Mouse (Mus musculus): Measurements from ENCODE around the gene Tifa. TPM values are rescaled to one million over a fixed set of nuclear protein-coding genes. Genes with fewer than 3 reads are reported as not detected.
"Not testable (repeated sequence)": the region's sequence is repeated elsewhere in the genome, so short reads cannot be mapped to it uniquely, and the experiment has no call there.

The Tifa gene
- polyA plus RNA-seq, 1 experiment from 2014 or later, result 5.0 TPM

DNA sequence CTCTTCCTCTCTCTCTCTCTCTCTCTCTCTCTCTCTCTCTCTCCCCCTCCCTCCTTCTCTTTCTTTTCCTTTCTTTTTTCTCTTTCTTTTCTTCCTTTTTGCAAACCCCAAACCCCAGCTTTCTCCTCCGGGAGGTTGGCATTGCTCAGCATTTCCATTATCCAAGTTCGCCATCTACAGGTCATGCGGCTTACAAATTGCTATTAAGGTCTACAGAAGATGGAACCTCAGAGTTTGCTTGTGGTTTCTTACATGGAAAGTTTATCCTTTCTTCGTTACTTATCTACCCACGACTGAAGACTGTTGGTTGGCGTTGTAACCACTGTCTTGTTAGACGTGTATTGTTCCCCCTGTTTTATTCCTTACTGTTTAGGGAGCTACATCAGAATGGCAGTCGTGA is 30.4 kb upstream of the Tifa start:
- Histone ChIP-seq H3K9ac (no peak overlapping the region), H3K4me2 (no peak overlapping the region), H3K27ac (no peak overlapping the region), H3K36me3 (ENCODE audit: poor library complexity, severe bottlenecking) (no peaks in the 10 kb centered on the region), H3K4me1 (peaks cover 9% of the 10 kb centered on the region), H3K4me3 (no peak overlapping the region), H3K27me3 (peaks cover 81% of the 10 kb centered on the region), H3K9me3 (replicated peaks) (no peaks in the 10 kb centered on the region)
- ATAC-seq, result peak; percentile 66; the same call in 1 of the 2 replicates
- 13% methylated on average over 8 of the region's 8 CpGs for WGBS

DNA sequence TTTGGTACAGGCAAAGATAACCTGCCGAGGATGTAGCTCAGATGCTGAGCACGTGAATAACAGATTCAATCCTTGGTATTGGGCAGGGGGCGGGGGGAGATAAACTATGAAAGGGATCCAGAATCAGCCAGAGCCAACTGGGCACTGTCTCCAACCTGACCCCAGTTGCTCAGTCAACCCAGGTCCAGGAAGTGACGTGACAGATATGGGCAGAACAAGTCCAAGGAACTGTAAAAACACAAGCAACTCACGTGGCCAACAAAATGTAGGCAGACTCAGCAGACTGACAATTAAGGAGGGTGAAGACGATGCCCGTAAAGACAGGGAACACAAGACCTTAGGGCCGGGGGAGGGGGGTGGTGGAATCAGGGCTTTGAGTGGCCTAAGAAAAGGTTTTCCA is 27.2 kb upstream of the Tifa start:
- no peak for ATAC-seq
- Histone ChIP-seq H3K27ac (no peak overlapping the region), H3K4me2 (no peak overlapping the region), H3K27me3 (peaks cover 54% of the 10 kb centered on the region), H3K4me3 (no peak overlapping the region), H3K36me3 (ENCODE audit: poor library complexity, severe bottlenecking) (no peaks in the 10 kb centered on the region), H3K9me3 (replicated peaks) (no peaks in the 10 kb centered on the region), H3K4me1 (peaks cover 9% of the 10 kb centered on the region), H3K9ac (no peak overlapping the region)
- WGBS, result 60% methylated on average over 8 of the region's 8 CpGs

DNA sequence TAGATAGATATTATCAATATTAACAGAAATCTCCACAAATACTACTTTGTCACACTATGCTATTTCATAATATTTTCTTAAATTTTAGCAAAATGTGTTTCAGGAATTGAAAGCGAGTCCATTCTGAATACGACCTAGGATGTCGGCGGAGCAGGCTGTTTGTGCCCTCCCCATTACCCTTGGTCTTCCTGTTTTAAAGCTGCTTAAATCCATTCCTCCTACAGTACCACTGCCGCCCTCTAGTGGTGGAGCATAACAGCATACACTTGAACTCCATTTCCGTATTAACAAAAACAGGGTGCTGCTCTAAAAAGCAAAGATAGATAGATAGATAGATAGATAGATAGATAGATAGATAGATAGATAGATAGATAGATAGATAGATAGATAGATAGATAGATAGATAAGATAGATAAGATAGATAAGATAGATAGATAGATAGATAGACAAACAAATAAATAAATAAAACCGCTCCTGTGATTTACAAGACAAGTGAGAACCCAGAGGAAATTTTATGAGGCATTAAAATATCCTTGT is 26.5 kb upstream of the Tifa start:
- no peaks in the 10 kb centered on the region for H3K36me3 ChIP-seq (ENCODE audit: poor library complexity, severe bottlenecking)
- no peak overlapping the region for H3K27ac ChIP-seq
- H3K4me1 ChIP-seq, result peaks cover 7% of the 10 kb centered on the region
- H3K4me3 ChIP-seq, result no peak overlapping the region
- peak; percentile 57; the same call in 1 of the 2 replicates for ATAC-seq
- 20% methylated on average over 7 of the region's 7 CpGs for WGBS
- no peaks in the 10 kb centered on the region for H3K9me3 ChIP-seq (replicated peaks)
- H3K4me2 ChIP-seq, result no peak overlapping the region
- no peak overlapping the region for H3K9ac ChIP-seq
- peaks cover 48% of the 10 kb centered on the region for H3K27me3 ChIP-seq

DNA sequence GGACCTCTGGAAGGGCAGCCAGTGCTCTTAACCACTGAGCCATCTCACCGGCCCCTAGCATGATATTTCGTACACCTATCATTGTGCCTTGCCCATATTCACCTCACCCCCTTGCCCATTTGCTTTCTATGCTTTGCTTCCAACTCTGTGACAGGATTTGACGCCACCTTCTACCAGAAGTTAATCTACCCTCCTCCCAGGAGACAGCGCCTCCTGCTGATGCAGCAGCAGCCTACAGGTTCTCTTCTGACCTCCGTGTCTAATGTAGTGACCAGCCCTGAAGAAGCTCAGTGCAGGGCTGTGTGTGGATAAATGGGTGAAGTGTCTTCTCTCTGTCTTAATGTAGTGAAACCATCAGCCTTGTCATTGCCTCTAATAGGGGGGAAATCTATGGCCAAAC is 25.1 kb upstream of the Tifa start:
- Histone ChIP-seq H3K4me3 (no peak overlapping the region), H3K4me1 (no peaks in the 10 kb centered on the region), H3K9me3 (replicated peaks) (no peaks in the 10 kb centered on the region), H3K27ac (no peak overlapping the region), H3K27me3 (peaks cover 37% of the 10 kb centered on the region), H3K36me3 (ENCODE audit: poor library complexity, severe bottlenecking) (no peaks in the 10 kb centered on the region), H3K4me2 (no peak overlapping the region), H3K9ac (no peak overlapping the region)
- ATAC-seq, result no peak
- WGBS, result 60% methylated on average over 5 of the region's 5 CpGs

DNA sequence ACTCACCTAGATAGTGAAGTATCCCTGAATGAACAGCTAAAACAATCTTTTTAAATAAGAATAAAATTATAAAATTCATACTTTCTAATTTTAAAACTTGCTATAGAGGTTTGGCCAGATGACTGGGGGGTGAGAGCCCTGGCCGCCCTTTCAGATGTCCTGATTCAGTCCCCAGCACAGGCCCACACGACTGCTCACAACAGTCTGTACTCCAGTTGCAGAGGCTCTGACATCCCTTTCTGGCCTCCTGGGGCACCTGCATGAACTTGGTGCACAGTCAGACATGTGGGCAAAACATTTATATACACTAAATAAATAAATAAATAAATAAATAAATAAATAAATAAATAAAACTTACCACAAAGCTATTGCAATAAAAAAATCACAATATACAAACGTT is 23.6 kb upstream of the Tifa start:
- Histone ChIP-seq H3K9me3 (replicated peaks) (no peaks in the 10 kb centered on the region), H3K4me1 (no peaks in the 10 kb centered on the region), H3K9ac (no peak overlapping the region), H3K4me3 (no peak overlapping the region), H3K36me3 (ENCODE audit: poor library complexity, severe bottlenecking) (no peaks in the 10 kb centered on the region), H3K4me2 (no peak overlapping the region), H3K27me3 (peaks cover 26% of the 10 kb centered on the region), H3K27ac (no peak overlapping the region)
- ATAC-seq, result no peak
- WGBS, result 76% methylated on average over 3 of the region's 3 CpGs

DNA sequence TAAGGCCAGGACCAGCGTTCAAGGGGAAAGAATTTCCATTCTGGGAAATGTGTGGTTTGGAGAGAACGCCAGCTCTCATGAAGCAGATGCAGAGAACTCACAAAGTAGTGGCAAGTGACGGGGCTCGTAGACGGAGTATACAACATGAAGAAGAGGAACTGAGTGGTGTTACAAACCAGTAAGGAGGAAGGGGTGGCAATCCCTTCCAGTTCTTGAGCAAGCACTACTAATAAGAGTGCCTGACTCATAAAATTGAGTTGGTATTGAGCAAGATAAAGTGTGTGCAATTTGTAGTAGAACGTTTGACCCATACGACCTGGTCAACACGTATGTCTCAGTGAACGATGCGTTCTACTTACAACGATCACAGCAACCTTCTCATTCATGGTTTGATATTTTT is 20.5 kb upstream of the Tifa start:
- Histone ChIP-seq H3K9me3 (replicated peaks) (no peaks in the 10 kb centered on the region), H3K36me3 (ENCODE audit: poor library complexity, severe bottlenecking) (no peaks in the 10 kb centered on the region), H3K4me3 (no peak overlapping the region), H3K27me3 (peaks cover 5% of the 10 kb centered on the region), H3K4me1 (no peaks in the 10 kb centered on the region), H3K9ac (no peak overlapping the region), H3K4me2 (no peak overlapping the region), H3K27ac (no peak overlapping the region)
- 90% methylated on average over 11 of the region's 11 CpGs for WGBS
- ATAC-seq, result no peak

DNA sequence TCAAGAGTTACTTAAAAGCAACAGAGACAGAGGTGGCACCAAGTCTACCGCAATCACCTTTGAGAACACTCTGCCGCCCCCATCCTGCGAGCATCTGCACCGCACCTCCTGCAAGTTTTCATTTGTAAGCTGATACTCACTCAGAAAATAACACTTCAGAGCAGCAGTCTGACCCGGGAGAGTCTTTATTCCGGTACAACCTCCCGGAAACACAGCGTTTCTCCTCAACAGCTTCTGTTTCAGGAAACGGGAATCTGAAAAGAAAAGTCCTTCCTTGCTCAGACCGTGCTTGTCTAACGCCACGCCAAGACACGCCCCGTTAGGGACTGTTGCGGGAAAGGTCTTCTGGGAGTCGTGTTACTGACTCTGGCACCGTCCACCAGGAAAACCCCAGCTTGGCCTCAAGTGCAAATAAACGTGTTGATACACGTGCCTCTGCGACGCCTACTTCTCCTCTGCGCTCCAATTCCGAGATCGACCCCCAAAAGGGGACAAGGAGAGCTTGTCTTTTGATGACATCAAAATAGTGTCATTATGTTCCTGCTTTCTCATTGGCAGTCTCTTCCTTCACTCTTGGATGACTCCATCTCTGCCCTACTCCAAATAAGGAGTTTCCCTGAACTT is 9.5 kb upstream of the Tifa start, which contains the start of gene Alpk1:
Alpk1 (minus strand) TSS at position 507 of the 624 bp plus-strand sequence.
- 1% methylated on average over 24 of the region's 24 CpGs for WGBS
- peak; percentile 55; the same call in 1 of the 2 replicates for ATAC-seq

DNA sequence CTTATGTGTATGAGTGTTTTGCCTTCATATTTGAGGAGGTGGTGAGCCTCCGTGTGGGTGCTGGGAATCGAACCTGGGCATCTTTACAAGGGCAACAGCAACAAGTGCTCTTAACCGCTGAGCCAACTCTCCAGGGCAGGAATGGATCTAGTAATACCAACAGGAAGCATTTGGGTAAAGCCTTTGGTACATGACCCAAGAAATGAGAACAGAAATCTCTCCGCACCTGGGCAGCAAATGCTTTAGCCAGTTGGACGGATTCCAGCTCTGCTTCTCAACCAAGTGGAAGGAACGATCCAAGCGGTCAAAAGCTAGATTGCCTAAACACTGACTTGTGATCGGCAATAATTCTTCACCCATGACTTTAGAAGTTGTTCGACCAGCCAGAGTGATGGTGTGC is 8.7 kb upstream of the Tifa start:
- no peak overlapping the region for H3K27ac ChIP-seq
- WGBS, result 94% methylated on average over 9 of the region's 9 CpGs

More for the DNA sequence above, 9.5 kb upstream of the Tifa start, which contains the start of gene Alpk1:
- Histone ChIP-seq H3K27ac (no peak within 1 kb of the TSS), H3K4me1 (no peaks in the 10 kb centered on the region; the same call in 1 of the 2 replicates), H3K27me3 (peaks cover 8% of the 10 kb centered on the region; the same call in 1 of the 2 replicates), H3K9me3 (replicated peaks) (no peaks in the 10 kb centered on the region), H3K36me3 (ENCODE audit: poor library complexity, severe bottlenecking) (no peaks in the 10 kb centered on the region), H3K4me3 (peak within 1 kb of the TSS; percentile 36), H3K4me2 (peak within 1 kb of the TSS; percentile 61), H3K9ac (peak within 1 kb of the TSS; percentile 47)

DNA sequence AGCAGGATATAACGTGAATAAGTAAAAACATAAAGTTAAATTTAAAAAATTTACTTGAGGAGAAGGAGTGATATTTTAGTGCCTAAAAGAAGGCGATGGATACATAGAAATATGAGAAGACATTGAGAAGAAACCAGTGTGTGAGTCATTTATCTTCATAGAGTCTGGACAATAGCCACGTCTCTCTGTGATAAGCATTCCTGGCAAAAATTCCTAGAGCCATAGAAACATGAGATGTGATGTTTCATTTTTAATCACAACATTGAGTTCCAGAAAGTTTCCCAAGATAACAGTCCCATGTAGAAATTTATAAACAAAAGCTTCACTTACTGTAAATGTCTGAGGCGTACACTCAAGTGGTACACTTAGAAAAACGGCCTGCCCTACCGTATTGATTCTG is 6.7 kb upstream of the Tifa start:
- 91% methylated on average over 6 of the region's 6 CpGs for WGBS
- Histone ChIP-seq H3K9ac (no peak overlapping the region), H3K27ac (no peak overlapping the region), H3K4me1 (no peaks in the 10 kb centered on the region; the same call in 1 of the 2 replicates), H3K27me3 (peaks cover 20% of the 10 kb centered on the region), H3K4me2 (no peak overlapping the region), H3K9me3 (replicated peaks) (no peaks in the 10 kb centered on the region), H3K36me3 (ENCODE audit: poor library complexity, severe bottlenecking) (no peaks in the 10 kb centered on the region), H3K4me3 (no peak overlapping the region)
- no peak for ATAC-seq

More for the DNA sequence above, 8.7 kb upstream of the Tifa start:
- H3K4me2 ChIP-seq, result no peak overlapping the region
- no peak overlapping the region for H3K9ac ChIP-seq
- H3K4me3 ChIP-seq, result no peak overlapping the region
- no peaks in the 10 kb centered on the region for H3K9me3 ChIP-seq (replicated peaks)
- peaks cover 11% of the 10 kb centered on the region for H3K27me3 ChIP-seq
- no peak for ATAC-seq
- H3K4me1 ChIP-seq, result no peaks in the 10 kb centered on the region; the same call in 1 of the 2 replicates
- H3K36me3 ChIP-seq (ENCODE audit: poor library complexity, severe bottlenecking), result no peaks in the 10 kb centered on the region

DNA sequence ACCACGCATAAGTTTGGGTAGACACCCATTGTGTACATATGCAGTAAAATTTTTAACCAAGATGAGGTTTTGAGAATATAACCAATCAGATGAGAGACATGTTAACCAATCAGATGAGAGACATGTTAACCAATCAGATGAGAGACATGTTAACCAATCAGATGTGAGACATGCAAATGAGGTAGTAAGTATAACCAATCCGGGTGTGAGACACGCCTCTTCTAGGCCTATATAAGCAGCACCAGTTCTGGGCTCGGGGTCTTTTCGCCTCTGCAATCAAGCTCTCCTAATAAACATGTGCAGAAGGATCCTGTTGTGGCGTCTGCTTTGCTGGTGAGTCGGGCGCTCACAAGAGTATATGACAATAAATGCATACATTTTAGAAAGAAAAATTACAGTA is 5.9 kb upstream of the Tifa start:
- H3K27ac ChIP-seq; H3K4me1 ChIP-seq; H3K4me3 ChIP-seq; H3K36me3 ChIP-seq (ENCODE audit: poor library complexity, severe bottlenecking); H3K9ac ChIP-seq; H3K9me3 ChIP-seq (replicated peaks); ATAC-seq; H3K4me2 ChIP-seq: not testable (repeated sequence)
- peaks cover 27% of the 10 kb centered on the region for H3K27me3 ChIP-seq
- 94% methylated on average over 8 of the region's 8 CpGs for WGBS

DNA sequence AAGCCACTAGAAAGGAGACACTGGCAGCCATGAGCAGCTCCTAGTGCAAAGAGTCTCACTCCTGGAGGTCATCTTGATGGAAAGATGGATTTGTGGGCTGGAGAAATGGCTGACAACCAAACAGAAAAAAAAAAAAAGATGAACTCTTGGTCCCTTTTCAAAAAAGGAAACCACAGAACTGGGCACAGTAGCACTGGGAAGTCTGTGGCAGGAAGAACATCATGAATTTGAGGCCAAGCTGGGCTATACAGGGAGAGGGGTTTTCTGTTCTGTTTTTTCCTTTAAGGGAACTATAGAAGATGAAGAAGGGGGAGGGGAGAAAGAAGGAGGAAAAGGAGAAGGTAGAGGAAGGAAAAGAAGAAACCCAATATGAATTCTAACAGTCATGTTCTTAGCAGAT is 2.6 kb upstream of the Tifa start:
- no peaks in the 10 kb centered on the region for H3K36me3 ChIP-seq (ENCODE audit: poor library complexity, severe bottlenecking)
- H3K4me1 ChIP-seq, result peaks cover 19% of the 10 kb centered on the region
- H3K4me2 ChIP-seq, result no peak overlapping the region
- H3K27ac ChIP-seq, result no peak overlapping the region
- no peaks in the 10 kb centered on the region for H3K9me3 ChIP-seq (replicated peaks)
- no peak for ATAC-seq
- H3K27me3 ChIP-seq, result peaks cover 45% of the 10 kb centered on the region
- H3K4me3 ChIP-seq, result no peak overlapping the region
- H3K9ac ChIP-seq, result no peak overlapping the region

DNA sequence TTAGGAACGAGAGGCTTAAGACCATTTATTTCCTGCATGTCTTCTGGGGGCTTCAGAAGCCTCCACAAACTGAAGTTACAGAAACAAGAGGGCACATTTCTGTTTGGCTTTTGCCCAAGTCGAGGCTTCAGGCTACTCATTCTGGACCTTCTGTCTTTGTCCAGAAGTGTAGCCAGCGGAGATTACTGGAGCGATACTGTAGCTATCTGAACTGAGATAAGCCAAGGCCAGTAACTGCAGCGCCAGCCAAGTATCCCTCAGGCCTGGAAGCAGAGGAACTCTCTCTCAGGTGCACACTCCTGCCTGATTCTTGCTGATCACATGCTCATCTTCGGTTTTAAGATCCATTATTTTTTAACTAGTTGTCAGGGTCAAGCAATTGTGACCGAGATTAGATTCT is 1.6 kb upstream of the Tifa start:
- no peaks in the 10 kb centered on the region for H3K36me3 ChIP-seq (ENCODE audit: poor library complexity, severe bottlenecking)
- no peak for ATAC-seq
- no peaks in the 10 kb centered on the region for H3K9me3 ChIP-seq (replicated peaks)
- no peak overlapping the region for H3K27ac ChIP-seq
- no peak overlapping the region for H3K4me3 ChIP-seq
- 48% methylated on average over 7 of the region's 7 CpGs for WGBS
- peaks cover 19% of the 10 kb centered on the region for H3K4me1 ChIP-seq
- H3K27me3 ChIP-seq, result peaks cover 46% of the 10 kb centered on the region
- no peak overlapping the region for H3K9ac ChIP-seq
- H3K4me2 ChIP-seq, result no peak overlapping the region

DNA sequence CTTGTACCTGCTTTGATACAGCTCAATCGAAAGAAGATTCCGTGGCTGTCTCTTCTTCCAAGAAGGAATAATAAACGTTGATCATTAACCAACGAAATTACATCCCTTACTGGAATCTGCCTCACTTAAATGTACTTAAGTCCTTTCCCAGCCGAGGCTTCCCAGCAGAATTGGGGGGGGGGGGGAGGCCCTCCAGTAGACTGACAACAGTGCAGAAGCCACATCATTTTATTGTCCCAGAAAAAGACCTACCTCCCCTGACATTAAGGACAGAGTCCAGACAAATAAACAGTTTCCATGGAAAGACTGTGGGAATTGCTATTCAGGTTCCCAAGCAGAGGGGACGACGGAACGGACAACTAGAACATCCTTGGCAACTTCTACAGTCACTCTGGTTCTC is 686 bp upstream of the Tifa start:
- peaks cover 19% of the 10 kb centered on the region for H3K4me1 ChIP-seq
- no peak for ATAC-seq
- no peak overlapping the region for H3K27ac ChIP-seq
- H3K27me3 ChIP-seq, result peaks cover 46% of the 10 kb centered on the region
- H3K4me3 ChIP-seq, result peak overlapping the region; percentile 60
- WGBS, result 19% methylated on average over 8 of the region's 8 CpGs
- no peaks in the 10 kb centered on the region for H3K9me3 ChIP-seq (replicated peaks)
- H3K36me3 ChIP-seq (ENCODE audit: poor library complexity, severe bottlenecking), result no peaks in the 10 kb centered on the region
- H3K9ac ChIP-seq, result no peak overlapping the region
- H3K4me2 ChIP-seq, result peak overlapping the region; percentile 90

All from forebrain, embryonic 13.5 days (tissue).